Mouse (Mus musculus): Measurements from ENCODE around the gene Mprip. TPM values are rescaled to one million over a fixed set of nuclear protein-coding genes. Genes with fewer than 3 reads are reported as not detected.

The Mprip gene
- total RNA-seq, 4 experiments from 2014 or later = 68.5 to 94.6 (median 77.3) TPM

DNA sequence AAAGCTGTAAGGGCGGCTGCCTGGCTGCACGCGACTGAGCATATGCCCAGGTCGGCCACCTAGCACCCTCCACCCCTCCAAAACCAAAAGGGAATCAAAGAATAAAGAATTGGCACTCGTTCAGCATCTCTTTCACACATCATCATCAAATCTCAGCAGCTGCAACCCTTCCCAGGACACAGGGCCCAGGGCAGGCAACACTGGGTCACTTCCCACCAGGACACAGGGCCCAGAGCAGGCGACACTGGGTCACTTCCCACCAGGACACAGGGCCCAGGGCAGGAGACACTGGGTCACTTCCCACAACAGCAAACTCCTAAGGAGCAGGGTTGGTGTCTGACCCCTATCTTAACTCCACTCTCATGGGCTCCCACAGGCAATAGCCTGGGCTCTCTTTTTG, 132.3 kb downstream of the Mprip start:
- DNase-seq (ENCODE audit: low spot score in 2 of 2) = no peak

DNA sequence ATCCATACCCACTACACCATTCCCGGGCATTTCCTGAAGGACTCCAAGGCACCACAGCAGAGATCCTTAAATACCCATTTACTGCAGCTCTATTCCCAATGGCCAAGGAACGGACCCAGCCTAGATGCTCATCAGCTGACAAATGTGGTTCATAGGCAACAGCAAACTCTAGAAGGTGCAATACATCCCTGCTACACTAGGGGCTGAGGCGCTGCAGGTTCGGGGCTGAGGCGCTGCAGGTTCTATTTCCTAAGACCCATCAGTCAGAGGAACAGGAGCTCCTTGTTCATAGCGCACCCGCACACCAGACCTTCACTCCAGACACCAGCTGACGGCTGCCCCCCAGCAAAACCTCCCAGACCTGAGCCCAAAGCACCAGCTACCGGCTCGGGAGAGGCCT, 139.3 kb downstream of the Mprip start:
- no peak for DNase-seq (ENCODE audit: low spot score in 2 of 2)

GRCm38 (mm10) chr11:59801881-59802280, 140.8 kb downstream of the Mprip start:
- DNase-seq (ENCODE audit: low spot score in 2 of 2) = no peak

DNA sequence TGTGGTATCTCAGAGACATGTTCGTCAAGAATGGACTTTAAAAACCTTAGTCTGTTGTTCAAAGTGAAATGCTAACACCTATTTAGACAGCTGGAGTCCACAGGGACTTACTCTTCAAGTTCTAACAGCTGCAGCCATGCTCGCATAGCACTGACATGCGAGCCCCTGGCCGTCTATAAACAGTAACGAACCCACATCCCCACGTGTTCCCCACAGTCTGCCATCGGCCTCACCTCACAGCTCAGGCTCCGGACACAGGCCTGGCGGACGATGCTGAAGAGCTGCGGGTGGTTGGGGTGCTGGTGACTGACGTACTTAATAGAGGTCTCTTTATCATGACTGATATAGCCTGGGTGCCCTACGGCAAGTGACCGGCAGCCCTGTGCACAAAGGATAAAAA, 142.4 kb downstream of the Mprip start:
- no peak for DNase-seq (ENCODE audit: low spot score in 2 of 2)

GRCm38 (mm10) chr11:59804409-59805110, 143.5 kb downstream of the Mprip start:
- DNase-seq (ENCODE audit: low spot score in 2 of 2) = peak; percentile 53 to 59

GRCm38 (mm10) chr11:59805256-59805655, 144.2 kb downstream of the Mprip start:
- no peak for DNase-seq (ENCODE audit: low spot score in 2 of 2)

DNA sequence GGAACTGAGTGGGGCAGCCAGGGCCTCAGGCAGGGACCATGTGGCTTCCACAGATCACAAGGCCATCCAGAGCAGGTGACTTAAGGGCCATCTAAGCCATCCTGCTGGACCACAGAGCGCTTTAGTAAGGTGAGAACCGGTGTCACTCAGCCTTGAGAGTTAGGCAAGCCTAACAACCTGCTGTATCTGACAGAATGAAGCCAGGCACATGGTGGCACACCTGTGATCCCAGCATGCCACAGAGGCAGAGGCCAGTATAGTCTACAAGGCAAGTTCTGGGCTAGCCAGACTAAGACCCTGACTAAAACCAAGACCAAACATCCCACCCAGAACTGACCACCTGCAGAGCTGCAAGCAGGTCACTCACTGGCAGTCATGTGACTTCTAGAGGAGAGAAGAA, 144.6 kb downstream of the Mprip start:
- no peak for DNase-seq (ENCODE audit: low spot score in 2 of 2)

DNA sequence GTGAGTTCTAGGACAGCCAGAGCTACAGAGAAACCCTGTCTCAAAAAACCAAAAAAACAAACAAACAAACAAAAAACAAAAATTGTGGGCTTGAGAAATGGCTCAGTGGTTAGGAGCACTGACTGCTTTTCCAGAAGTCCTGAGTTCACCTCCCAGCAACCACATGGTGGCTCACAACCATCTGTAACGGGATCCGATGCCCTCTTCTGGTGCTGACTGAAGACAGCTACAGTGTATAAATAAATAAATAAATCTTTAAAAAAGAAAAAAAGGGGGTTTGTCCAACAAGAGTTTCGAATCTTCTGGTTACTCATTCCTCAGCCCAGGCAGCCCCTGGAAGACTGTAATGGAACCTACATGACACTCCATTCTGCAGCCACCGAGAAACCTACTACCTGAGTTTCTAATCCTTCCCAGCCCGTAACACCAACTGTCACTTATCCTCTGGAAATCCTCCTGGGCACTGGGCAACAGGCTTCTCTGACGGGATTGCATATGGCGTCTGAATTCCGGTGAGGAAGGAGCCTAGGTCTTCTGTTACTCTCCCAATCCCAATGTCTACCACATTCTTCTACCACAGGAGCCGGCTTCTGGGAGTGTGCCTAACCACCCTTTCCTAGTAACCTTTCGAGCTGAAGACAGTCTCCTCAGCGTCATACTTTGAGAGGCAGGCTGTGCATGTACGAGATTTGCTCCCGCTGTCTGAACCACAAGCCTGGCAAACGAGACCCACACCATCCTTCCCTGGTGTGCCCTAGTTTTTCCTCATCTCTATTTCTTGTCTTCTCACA, 147.3 kb downstream of the Mprip start:
- no peak for DNase-seq (ENCODE audit: low spot score in 2 of 2)

- DNase-seq (ENCODE audit: low spot score in 2 of 2) = no peak
Measured at GRCm38 (mm10) chr11:59809071-59809669, 148.1 kb downstream of the Mprip start.

DNA sequence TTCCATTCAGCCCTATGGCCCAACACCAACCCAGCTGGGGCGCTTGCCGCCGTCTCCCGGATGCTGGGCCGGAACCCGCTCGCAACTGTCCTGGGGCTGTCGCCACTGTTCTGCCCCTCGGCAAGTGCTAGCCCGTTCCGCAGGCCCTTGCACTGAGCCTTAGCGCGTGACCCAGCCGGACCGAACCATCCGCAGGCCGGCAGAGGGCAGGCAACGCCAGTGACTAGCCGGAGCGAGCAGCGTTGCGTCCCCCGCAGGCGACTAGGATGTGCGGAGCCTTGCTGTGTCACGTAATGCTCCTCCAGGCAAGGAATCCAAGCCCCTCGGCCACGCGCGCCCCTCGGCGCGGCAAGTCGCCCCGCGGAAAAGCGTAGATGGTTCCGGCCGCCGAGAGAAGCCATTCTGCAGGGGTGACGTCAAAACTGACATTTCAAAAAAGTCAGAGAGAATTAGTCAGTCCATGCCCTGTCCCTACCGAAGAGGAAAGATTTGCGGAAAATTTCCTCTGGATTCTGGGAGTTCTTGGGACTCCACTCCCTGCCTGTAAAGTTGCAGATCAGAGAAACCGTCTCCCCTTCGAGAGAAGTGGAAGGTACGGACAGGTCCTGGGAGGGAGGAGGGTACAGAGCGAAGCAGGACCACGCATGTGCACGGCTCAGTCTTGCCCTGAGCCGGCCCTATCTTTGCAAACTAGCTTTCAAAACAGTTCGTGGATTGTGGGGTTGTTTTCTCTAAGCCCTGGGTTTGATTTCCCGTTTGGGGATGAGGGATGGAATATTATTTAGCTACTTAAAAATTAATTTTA, 148.8 kb downstream of the Mprip start, which contains the start of gene Flcn:
Flcn (minus strand) TSS at position 347 of the 805 bp plus-strand sequence.
- DNase-seq (ENCODE audit: low spot score in 2 of 2) = peak; percentile 74 to 78

DNA sequence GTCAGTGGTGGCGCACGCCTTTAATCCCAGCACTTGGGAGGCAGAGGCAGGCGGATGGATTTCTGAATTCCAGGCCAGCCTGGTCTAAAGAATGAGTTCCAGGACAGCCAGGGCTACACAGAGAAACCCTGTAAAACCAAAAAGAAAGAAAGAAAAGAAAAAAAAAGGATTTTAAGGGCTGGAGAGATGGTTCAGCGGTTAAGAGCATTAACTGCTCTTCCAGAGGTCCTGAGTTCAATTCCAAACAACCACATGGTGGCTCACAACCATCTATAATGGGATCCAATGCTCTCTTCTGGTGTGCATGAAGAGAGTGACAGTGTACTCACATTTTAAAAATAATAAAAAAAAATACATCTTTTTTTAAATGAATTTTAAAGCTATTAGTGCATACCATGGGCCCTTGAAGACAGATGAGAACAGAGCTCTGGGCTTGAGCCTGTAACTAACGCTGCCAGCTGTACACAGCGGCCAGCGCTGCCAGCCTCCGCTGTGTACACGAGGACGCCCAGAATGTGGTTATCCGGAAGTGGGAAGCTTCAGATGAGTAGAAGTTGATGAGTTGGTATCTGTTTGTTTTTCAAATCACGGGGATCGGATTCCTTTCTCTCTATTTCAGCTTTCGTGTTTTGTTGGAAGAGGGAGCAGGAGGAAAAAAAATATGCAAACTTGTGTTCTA, 149.5 kb downstream of the Mprip start:
- DNase-seq (ENCODE audit: low spot score in 2 of 2) = no peak

GRCm38 (mm10) chr11:59811211-59811610, 150.1 kb downstream of the Mprip start:
- no peak for DNase-seq (ENCODE audit: low spot score in 2 of 2)

- DNase-seq (ENCODE audit: low spot score in 2 of 2) = no peak
Measured at GRCm38 (mm10) chr11:59813276-59813675, 152.2 kb downstream of the Mprip start.

DNA sequence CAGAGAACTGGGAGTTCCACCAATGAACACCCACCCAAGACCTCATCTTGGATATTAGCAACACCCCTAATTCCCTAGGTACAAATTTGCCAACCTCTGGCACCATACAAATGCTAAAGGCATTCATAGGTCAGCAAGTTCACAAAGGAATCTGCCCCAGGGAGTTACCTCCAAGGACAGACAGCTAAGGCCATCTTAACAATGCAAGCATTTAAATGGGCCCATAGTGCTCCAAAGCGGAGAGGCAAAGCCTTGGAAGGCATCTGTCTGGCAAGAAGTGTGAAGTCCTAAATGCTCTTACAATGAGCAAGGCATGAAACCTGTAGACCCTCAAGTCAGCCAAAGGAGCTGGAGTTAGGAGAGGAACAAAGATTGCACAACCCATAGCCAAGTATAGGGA, 153.2 kb downstream of the Mprip start:
- no peak for DNase-seq (ENCODE audit: low spot score in 2 of 2)

GRCm38 (mm10) chr11:59814936-59815335, 153.8 kb downstream of the Mprip start:
- no peak for DNase-seq (ENCODE audit: low spot score in 2 of 2)

DNA sequence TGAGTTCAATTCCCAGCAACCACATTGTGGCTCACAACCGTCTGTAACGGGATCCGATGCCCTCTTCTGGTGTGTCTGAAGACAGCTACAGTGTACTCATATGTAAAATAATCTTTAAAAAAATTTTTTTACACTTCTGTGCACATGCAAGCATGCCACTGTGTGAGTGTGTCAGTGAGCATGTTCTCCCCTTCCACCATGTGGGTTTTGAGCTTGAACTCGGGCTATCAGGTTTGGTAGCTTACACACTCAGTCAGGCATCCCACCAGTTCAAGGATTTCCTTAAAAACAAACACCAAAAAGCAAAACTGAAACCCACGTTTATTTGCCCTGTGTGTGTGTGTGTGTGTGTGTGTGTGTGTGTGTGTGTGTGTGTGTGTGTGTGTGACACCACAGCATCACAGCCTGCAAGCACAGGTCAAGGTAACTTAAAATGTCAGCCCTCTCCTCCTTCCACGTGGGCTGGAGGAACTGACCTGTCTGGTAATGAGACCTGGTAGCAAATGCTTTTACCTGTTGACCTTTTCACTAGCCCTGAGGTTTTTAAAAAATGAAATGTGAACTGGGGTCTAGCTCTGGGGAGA, 154.5 kb downstream of the Mprip start:
- DNase-seq (ENCODE audit: low spot score in 2 of 2) = no peak

GRCm38 (mm10) chr11:59817916-59818315, 156.8 kb downstream of the Mprip start:
- DNase-seq (ENCODE audit: low spot score in 2 of 2) = no peak

GRCm38 (mm10) chr11:59821625-59822024, 160.5 kb downstream of the Mprip start:
- no peak for DNase-seq (ENCODE audit: low spot score in 2 of 2)

All from gastrocnemius, adult 8-10 months (tissue).